Mouse (Mus musculus): ENCODE results near the gene C1s1. TPM values are rescaled to one million over a fixed set of nuclear protein-coding genes. Genes with fewer than 3 reads are reported as not detected.

C1s1 gene
- total RNA-seq, 2 experiments from 2014 or later: 76.9 to 105 TPM

Other genes with a start within 250 kb of the C1s1 start
- 10 to 100 TPM in 1 of 2 experiments, 1 to 10 TPM in 1; 9.8 to 20.8 TPM for gene Cd163, start 237.7 kb downstream of the C1s1 start, total RNA-seq (2021)
- 100 to 1,000 TPM in 1 of 2 experiments, 10 to 100 TPM in 1; 93.1 to 104 TPM for gene Pex5, start 127.3 kb downstream of the C1s1 start, total RNA-seq (2021)
- 10 to 100 TPM; 78.7 to 79.4 TPM for gene Clstn3, start 77.6 kb downstream of the C1s1 start, total RNA-seq (2021)
- 10 to 100 TPM; 16.0 to 21.7 TPM for gene C1rl, start 49.2 kb downstream of the C1s1 start, total RNA-seq (2021)
- gene C1ra, start 30.0 kb downstream of the C1s1 start, total RNA-seq (2021): 10 to 100 TPM; 40.4 to 51.1 TPM
- gene C1rb, start 27.9 kb upstream of the C1s1 start, total RNA-seq (2021): 1 to 10 TPM; 4.7 to 5.1 TPM
- 1 to 10 TPM; 2.5 to 4.2 TPM for gene C1s2, start 93.7 kb upstream of the C1s1 start, total RNA-seq (2021)
- gene Lpcat3, start 120.7 kb upstream of the C1s1 start, total RNA-seq (2021): 10 to 100 TPM; 80.8 to 85.7 TPM
- 10 to 100 TPM; 85.5 to 94.1 TPM for gene Emg1, start 169.8 kb upstream of the C1s1 start, total RNA-seq (2021)
- gene Phb2, start 170.0 kb upstream of the C1s1 start, total RNA-seq (2021): 100 to 1,000 TPM; 452 to 487 TPM
- gene Ptpn6, start 196.4 kb upstream of the C1s1 start, total RNA-seq (2021): 10 to 100 TPM; 13.0 to 13.5 TPM
- gene Grcc10, start 199.0 kb upstream of the C1s1 start, total RNA-seq (2021): 100 to 1,000 TPM; 321 to 324 TPM
- gene Gm45234, start 213.7 kb upstream of the C1s1 start, total RNA-seq (2021): 1 to 10 TPM in 1 of 2 experiments, not detected in 1; 1.1 TPM
- gene Atn1, start 214.2 kb upstream of the C1s1 start, total RNA-seq (2021): 10 to 100 TPM; 64.0 to 71.5 TPM
- gene Eno2, start 227.3 kb upstream of the C1s1 start, total RNA-seq (2021): 10 to 100 TPM; 13.0 to 21.0 TPM
- gene Lrrc23, start 237.4 kb upstream of the C1s1 start, total RNA-seq (2021): under 1 TPM in 1 of 2 experiments, not detected in 1; 0.72 TPM